Mouse (Mus musculus) heart, postnatal 36 days (tissue): ENCODE results near the gene Kif23. TPM values are rescaled to one million over a fixed set of nuclear protein-coding genes. Genes with fewer than 3 reads are reported as not detected.

Source experiments
- DNase-seq, 2 experiments: peaks; one replicate each; pipeline ENCODE4 v3.0.0; 2021 to 2022
- intact Hi-C: fragments of 180-260 bp; cut with DNase I; formaldehyde crosslinking; loops from one replicate; pipeline ENCODE4 v1.15.1; 2025
- total RNA-seq, 2 experiments: library from RNA; stranded (reverse); gene quantifications; 2 replicates each; pipeline ENCODE4 v1.2.3; 2021

The Kif23 gene
- total RNA-seq, 2 experiments from 2014 or later: 1.7 to 2.4 TPM

DNA sequence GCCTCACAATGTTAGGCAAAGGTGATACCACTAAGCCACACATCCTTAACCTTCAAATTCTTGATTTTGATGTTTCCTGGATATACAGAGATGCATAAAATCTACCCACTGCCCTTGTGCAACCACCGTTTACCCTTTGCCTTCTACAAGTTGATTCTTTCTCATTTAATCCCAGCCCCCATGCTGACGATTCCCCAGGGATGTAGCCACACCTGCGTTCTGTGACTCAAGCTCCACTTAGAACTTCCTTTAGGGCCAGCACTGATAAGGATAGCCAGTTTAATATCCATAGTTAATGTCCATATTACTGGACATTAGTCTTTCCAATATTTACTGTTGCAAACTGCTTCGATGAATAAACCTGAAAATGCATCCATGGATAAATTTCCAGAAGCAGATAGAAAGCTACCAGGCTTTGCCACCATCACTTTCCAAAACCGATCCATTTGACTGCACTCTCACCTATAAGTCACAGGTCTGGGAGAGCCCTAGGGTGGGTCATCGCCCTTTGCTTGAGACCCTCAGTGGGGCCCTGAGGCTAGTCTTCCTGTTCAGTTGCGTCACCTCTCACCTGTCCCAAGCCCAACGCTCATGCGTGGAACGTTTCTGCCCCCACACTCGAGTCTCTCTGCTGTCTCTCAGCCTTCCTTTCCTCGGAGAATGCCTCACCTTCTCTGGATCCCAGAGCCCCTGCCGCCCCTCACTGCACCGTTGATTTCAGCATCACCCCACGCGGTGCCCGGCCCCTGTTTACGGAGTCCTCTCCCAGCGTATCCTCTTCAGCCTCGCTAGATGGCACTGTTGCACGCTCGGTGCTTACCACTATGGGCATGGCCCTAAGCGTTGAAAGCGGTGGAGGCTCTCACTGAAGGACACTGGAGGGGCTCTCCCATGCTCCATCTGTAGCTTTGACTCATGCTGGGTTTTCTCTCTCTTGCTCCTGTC lies 1.1 kb upstream of the Kif23 start:
- intact Hi-C loops: loop anchor here (1.0 to 5.0 kb wide), 2 partner anchors 38 to 175 kb away; partner anchors contain the start of gene Glce
- DNase-seq: peak; percentile 79 to 80

DNA sequence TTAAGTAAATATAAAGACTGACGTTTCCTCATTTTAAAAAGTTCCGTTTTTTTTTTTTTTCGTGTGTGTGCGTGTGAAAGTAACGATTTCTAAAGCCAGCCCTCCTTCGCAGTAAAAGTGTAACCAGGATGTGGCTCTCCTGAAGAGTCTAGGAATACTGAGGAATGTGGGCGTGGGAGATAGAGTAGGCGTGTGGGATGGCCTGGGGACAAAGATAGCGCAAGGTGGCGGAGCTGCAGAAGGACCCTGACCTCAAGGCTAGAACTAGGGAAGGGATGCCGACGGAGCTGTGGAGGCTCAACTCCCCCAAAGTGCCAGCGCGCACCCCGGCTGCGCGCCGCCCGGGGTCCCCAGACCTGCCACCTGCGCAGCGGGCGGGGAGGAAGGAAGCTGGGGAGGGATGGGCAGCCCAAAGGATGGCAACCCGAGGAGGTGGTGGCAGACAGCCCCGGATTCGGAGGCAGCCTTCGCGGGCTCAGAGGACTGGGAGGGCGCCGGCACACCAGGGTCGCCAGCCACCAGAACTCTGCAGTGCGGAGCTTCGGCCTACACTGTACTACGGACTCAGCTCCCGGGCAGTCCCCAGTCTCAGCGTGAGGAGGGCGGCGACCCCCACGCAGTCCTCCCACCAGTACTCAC lies 482 bp downstream of the Kif23 start:
- intact Hi-C loops: loop anchor here (2.0 to 5.0 kb wide), 2 partner anchors 31 to 176 kb away; partner anchors contain the start of genes Glce and Rplp1

DNA sequence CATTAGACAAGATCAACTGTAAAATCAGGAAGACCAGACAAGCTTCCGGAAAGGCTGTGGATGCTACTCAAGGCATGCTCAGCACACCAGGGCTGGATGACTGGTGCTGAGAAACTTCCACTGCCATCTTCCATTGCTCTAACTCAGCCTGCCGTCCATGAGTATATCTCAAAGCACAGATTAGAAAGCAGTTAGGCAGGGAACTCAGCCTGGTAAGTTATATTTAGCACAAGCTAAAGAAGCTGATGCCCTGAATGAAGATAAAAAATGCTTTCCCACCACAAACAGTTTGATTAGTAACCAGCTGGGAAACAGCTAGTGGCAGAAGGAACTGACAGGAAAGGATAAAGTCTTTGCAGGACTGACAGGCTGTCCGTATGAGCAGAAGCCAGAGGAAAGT lies 5.5 kb downstream of the Kif23 start:
- intact Hi-C loops: no loop called here
- no peak for DNase-seq

More for the DNA sequence above, 482 bp downstream of the Kif23 start:
- peak in 1 of 2 experiments; percentile 24 for DNase-seq

DNA sequence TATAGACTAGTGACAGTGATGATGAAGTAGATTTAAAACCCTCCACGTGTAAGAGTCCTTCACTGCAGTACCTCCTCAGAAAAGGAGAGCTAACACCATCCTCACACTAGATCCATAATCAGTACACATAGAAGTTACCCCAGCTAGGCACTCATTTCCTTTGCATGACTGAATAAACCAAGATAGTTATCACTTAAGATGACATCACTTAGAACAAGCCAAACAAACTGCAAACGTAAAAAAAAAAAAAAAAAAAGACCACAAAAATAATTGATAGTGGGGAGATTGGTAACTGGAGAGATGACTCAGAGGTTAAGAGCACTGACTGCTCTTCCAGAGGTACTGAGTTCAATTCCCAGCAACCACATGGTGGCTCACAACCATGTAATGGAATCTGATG lies 13.2 kb downstream of the Kif23 start:
- no peak for DNase-seq
- intact Hi-C loops: no loop called here

DNA sequence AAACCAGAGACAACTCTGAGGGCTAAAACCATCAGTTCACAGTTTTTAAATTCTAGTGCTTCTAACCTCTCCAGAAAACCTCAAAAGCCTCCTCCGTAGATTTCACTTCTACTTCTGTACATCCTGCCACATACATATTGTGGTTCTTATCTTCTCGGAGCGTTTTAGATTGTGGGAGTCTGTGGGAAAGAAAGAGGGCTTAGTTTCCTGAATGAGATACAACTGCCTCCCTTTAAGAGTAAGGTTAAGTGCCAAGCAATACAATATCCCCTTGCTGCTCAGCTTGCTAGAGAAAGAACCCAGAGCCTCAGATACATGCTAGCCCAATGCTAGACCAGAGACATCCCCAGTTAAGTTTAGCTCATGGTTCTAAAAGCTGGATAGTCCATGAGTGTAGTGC lies 14.6 kb downstream of the Kif23 start:
- intact Hi-C loops: no loop called here
- DNase-seq: no peak

DNA sequence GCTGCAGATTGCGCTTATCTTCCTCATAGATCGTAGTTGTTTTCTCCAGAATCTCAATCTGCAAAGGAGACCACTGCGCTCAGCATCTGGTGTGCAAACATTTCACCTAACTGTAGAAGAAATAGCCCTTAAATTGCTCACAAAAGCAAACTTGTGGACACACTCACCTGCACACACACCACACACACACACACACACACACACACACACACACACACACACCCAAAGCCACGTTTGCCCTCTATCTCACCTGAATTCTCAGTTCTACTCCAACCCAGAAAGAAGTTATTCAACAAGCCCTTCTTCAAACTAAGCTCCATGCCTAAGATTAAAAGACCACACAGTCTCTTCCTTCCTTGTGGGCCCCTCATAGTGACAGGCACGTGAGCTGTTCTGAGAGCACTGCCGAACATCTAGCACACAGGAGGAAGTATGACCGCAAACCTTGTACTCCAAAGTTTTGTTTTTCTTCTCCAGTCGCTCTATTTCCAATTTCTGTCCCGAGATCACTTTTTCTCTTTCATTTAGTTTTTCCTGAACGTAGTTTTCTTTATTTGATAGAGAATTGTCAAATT lies 21.4 kb downstream of the Kif23 start:
- intact Hi-C loops: no loop called here
- no peak for DNase-seq

DNA sequence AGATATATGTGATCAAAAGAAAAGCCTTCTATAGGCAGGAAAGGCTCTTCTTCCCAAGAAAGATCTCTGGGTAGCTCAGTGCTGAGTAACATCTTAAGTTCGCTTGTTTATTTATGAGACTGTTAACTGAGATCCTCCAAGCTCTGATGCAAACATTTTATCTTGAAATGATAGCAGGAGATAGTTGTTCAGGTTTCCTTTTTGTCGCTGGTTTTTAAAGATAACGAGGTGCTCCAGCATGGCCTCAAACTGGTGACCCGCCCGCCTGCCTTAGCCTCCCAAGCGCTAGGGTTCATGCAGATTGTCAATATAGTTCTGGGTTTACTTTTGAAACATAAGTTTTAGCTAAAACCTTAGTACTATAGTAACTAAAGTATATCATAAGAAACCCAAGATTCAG lies 26.2 kb downstream of the Kif23 start:
- no peak for DNase-seq
- intact Hi-C loops: no loop called here

DNA sequence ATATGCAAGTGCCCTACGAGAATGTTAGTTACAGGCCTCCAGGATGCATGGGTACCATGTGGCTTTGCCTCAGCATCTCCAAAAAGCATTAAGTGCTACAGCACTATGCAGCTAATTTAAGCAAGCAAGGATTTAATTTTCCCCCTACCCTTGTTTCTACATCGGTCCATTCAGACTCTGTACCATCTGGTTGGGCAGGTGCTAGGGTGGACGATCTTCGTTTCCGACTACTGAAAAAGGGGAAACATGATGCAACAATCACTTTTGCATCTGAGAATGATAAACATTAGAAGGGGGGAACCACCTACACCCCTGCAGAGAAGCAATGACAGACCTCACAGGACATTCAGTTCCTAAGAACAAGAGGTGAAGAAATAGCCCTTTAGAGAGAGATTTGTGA lies 27.1 kb downstream of the Kif23 start:
- intact Hi-C loops: no loop called here
- DNase-seq: no peak

DNA sequence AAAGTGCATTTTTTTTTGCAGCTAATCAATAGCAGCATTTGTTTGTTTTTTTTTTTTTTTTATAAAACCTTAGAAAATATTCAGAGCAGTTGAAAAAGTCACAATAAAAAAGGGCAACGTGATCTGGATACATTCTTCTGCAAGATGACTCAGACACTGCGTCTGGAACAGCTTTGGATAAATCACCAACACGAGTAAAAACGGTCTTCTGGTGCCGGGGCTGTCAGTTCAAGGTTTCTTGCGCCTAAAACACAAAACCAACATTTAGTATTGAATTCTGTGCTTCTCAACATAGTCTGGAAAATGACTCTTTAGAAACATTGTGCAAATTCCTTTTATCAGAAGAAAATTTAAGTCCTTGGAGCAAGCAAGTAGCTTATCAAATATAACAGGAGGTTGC lies 29.1 kb downstream of the Kif23 start:
- intact Hi-C loops: no loop called here
- no peak for DNase-seq

DNA sequence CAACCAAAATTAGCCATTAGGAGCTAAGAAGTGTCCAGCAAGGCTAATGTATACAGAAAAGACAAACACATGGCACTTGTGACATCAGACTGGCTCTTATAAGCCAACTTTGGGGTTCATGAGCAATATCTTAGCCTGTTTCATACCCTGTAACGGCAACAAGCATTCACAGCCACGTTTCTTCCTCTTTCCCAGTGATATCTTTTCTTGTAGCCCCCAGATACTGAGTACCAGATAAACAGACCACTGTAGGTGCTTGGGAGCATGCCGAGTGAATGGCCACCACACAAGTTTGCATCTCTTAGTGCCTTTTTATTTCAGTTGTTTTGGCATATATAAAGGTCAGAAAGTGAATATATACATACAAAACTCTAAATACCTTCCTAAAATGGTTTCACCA lies 29.6 kb downstream of the Kif23 start:
- DNase-seq: no peak
- intact Hi-C loops: no loop called here

DNA sequence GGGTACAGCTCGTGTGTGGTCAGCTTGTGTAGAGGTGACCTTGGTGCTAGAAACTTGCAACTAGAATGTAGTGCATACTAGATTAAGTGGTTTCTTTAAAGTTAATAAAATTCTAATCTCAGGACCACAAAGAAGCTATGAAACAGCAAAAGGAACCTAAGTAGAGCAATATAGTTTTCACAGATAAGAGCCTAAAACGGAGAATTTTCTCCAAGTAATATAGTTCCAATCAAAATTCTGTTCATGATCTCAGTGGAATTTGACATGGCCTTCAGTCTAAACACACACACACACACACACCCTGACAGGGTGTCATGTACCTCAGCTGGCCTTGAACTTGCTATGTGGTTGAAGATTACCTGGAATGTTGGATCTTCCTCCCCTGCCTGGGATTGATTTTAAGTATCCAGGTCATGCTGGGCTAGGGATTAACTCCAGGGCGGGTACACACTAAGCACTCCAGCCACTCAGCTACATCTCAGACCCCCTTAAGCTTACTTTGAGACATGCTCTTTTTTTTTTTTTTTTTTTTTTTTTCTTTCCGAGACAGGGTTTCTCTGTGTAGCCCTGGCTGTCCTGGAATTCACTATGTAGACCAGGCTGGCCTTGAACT lies 31.1 kb downstream of the Kif23 start:
- intact Hi-C loops: loop anchor here (2.0 kb wide), 1 partner anchor 29 kb away; no protein-coding TSS in a partner anchor
- DNase-seq: no peak

DNA sequence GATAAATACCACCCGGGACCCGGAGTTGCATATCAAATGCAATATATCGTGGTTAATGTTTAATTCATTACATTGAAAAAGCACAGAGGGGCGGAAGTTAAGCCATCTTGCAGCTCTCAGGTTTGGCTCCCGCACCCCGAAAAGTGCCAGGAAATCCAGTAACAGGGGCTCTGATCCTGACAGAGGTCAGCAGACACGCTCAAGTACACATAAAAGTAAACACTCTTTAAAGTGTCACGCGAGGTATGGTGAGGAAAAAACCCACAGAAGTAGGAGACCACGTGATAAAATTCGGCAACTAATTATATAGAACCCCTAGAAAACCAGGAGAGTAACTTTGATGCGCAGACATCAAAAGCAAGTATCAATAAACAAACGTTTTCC lies 31.7 kb downstream of the Kif23 start:
- intact Hi-C loops: loop anchor here (2.0 kb wide), 1 partner anchor 30 kb away; no protein-coding TSS in a partner anchor

DNA sequence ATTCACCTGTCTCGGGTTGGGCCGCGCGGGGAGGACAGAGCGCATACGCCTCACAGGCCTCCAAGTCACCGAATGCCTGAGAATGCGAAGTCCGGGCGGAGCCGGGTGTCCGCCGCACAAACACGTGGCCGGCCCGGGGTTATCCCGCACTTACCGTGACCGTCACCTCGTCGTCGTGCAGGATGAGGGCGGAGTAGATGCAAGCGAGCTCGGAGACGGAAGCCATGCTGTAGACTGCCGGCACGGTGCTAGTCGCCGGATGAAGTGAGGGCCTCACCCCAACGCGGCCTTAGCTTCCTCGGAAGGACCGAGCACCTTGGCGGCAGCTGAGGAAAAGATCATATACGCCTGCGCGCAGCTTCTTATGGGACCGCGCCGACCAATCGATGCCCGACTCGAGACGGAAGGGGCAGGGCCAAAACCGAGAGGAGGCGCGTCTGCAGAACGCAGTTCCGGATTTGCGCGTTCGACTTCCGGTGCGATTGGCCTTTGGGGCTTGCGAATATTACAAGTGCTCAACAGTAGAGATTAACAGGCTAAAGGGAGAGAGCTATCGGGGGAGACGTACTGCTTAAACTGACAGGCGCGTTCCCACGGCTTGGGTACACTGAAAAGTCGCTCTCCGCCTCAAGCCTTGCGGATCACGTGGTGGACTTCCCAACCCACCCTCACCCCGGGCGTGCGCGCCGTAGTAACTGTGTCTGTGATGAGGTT lies 32.2 kb downstream of the Kif23 start, which contains the start of gene Rplp1:
Gene Rplp1 (minus strand): TSS at position 340 of the 714 bp plus-strand sequence.
- intact Hi-C loops: loop anchor here (2.0 kb wide), 1 partner anchor 30 kb away; no protein-coding TSS in a partner anchor

More for the DNA sequence above, 31.7 kb downstream of the Kif23 start:
- DNase-seq: no peak

DNA sequence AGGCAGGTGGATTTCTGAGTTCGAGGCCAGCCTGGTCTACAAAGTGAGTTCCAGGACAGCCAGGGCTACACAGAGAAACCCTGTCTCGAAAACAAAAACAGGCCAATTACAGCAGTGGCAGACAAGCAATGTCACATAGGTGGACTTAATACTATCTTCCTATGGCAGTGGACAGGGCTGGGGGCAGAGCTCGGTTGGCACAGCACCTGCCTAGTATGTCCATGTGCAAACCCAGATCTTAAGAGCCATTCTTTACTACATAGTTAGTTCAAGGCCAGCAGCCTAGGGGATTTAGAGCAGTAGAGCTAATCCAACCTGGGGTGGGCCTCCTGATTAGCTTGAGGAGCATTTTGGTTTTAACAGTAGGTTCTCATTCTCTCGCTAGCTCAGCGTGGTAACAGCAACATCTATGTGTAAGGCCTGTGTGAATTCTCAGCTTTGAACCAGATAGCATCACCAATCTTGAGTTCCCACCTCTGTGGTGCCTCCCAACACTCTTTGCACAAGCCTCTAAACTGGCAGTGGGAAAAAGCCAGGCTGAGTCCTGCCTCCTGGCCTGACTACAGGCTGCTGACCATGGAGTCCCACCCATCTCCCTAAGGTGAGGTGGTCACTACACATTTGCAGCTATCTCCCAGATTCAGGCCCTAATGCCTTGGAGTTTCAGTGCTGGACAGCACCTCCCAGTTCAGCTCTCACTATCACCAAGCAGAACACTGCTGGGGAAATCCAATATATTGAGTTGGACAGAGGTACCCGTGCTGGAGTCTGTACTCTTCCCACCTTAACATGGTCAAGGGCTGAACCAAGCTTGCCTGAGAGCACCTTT lies 35.1 kb downstream of the Kif23 start:
- intact Hi-C loops: no loop called here
- DNase-seq: no peak

More for the DNA sequence above, 32.2 kb downstream of the Kif23 start, which contains the start of gene Rplp1:
- DNase-seq: peak; percentile 96 to 97

DNA sequence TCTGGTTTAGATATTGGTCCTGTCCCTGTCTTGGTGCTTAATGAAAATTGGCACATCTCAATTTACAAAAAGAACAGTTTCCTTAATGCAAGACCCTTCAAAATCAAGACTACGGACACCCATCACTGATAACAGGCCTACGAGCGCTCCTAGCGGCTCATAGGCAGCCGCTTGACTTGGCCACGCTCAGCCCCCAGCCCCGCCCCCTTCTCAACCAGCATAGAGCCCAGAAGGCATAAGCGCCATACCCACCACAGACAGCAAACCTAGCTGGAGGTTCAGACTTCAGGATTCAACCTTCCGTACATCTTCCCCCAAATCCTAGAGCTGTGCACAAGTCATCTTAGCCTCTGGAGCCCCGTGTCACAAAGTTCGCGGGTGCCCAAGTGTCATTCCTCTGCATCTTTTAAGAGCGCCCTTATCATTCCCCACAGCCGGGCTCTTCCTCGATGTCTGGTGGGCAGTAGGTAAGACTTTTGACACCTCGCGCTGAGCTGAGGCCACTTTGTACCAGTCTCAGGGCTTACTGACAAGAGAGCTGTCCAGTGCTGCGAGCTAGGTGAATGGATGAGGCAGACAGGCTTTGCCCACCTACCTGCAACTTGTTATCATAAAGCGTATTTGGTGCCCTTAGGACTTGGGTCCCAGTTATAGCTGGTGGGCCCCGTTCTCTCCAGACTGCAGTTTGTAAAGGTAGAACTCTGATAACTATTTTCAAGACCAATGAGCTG lies 35.9 kb downstream of the Kif23 start:
- no peak for DNase-seq
- intact Hi-C loops: no loop called here

DNA sequence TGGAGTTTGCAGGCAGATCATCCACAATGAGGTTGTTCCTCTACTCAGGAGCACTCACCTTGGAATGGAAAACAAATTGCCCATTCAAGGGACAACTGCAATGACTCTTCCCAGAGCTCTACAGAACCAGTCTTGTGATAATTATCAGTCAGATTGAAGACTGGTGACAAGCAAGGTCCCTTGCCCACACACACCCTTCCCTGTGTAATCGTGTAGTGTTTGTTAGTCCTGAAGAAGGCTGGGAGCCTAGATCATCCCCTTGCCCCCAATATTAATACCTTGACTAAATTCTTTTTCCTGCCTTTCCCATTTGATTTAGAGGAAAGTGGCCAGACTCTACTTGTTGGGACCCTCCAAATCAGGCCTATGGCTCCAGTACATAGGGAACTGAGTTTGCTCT lies 36.9 kb downstream of the Kif23 start:
- intact Hi-C loops: no loop called here
- no peak for DNase-seq

DNA sequence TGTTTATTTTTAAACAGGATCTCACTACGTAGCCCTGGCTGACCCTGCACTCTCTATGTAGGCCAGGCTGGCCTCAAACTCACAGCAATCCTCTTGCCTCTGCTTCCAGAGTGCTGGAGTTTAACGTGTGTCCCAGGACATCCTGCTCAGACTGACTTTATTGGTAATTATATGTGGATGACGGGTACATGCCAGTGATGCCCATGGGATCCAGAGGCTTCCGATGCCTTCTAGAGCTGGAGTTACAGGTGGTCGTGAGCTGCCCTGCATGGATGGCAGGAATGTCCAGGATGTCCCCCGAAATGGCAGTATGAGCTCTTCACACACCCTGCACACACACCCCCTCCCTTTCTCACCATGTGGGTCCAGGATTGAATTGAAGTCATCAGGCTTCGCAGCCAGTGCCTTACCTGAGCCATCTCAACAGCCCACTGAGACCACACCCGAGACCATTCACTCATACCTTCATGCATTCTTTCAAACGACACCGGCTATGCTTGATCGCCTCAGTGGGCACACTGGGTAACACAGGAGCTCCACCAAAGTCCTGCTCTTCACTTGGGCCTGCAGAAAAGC lies 37.7 kb downstream of the Kif23 start:
- no peak for DNase-seq
- intact Hi-C loops: no loop called here

DNA sequence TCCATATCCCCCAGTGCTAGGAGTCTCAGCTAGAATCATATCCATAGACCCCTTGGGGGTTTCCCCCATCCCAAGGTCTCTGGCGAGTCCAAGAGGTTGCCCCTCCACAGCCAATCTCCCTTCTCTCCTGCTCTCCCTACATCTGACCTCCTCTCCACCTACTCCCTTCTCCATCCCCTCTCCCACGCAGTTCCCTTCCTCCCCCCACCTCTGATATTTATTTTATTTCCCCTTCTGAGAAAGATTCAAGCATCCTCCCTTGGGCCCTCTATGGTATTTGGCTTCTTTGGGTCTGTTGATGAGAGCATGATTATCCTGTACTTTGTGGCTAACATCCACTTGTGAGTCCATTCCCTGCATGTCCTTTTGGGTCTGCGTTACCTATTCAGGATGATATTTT lies 38.2 kb downstream of the Kif23 start:
- intact Hi-C loops: no loop called here
- no peak for DNase-seq
